In genomic region chr3:61002587-61003501, GRCm38 (mm10) we compare ENCODE assay signal across 8 mouse cellular contexts. TPM values are rescaled to one million over a fixed set of nuclear protein-coding genes. Genes with fewer than 3 reads are reported as not detected.
DNase-seq lines count a peak whose midpoint lies in the region; ATAC-seq and TF ChIP-seq lines count a peak whose summit lies in the region.

P2ry1 (plus strand) TSS chr3:61002795.

- under 1% methylated on average over 90 of the region's 90 CpGs for WGBS in forebrain, embryonic 14.5 days
- WGBS in large intestine, adult 2 months = 1% methylated on average over 90 of the region's 90 CpGs
- under 1% methylated on average over 90 of the region's 90 CpGs for WGBS in neural tube, embryonic 14.5 days

- peak within 1 kb of the TSS; percentile 75 to 89 for H3K4me3 ChIP-seq in ES-E14 (ENCODE audit: insufficient read depth in 1 of 2, low read depth in 1 of 2, low read length in 2 of 2, poor library complexity in 1 of 2, severe bottlenecking in 1 of 2)
- H3K4me3 ChIP-seq in forebrain, embryonic 14.5 days (ENCODE audit: low read depth, low read length) = peak within 1 kb of the TSS; percentile 68
- H3K4me3 ChIP-seq in neural tube, embryonic 14.5 days (ENCODE audit: low read depth, low read length) = peak within 1 kb of the TSS; percentile 60
- peak within 1 kb of the TSS; percentile 76 for H3K4me3 ChIP-seq in testis, adult 2 months (ENCODE audit: control insufficient read depth, low read depth, low read length)

- H3K27ac ChIP-seq in ES-E14 (ENCODE audit: insufficient read depth, low read depth, low read length, poor library complexity, severe bottlenecking) = no peak within 1 kb of the TSS
- no peak within 1 kb of the TSS for H3K27ac ChIP-seq in forebrain, embryonic 14.5 days (ENCODE audit: low read depth, low read length)
- no peak within 1 kb of the TSS for H3K27ac ChIP-seq in neural tube, embryonic 14.5 days (ENCODE audit: low read depth, low read length)
- no peak within 1 kb of the TSS for H3K27ac ChIP-seq in testis, adult 2 months (ENCODE audit: control insufficient read depth, insufficient read depth, low read depth, low read length)

- DNase-seq in ES-E14 (ENCODE audit: low read depth, low spot score) = peak; percentile 77
- DNase-seq in cerebellum, adult 11-12 months = peak; percentile 19
- peak; percentile 84 for DNase-seq in forebrain, embryonic 14.5 days (ENCODE audit: low spot score)
- peak; percentile 86 to 90 for DNase-seq in heart, postnatal 14 days
- DNase-seq in large intestine, adult 2 months (ENCODE audit: low read depth, low spot score) = peak; percentile 81
- DNase-seq in lung, adult 18-20 months = peak; percentile 72 to 80

- intact Hi-C loops in heart, postnatal 14 days (cut with DNase I) = loop anchor here (10.0 kb wide), 1 partner anchor 218 kb away; no protein-coding TSS in a partner anchor

- 0 out of 2 replicates have a peak, but pooled peaks cover 9% of the 10 kb centered on the region for H3K27me3 ChIP-seq in forebrain, embryonic 14.5 days (replicated peaks; ENCODE audit: control insufficient read depth, insufficient read depth, low read length)
- H3K27me3 ChIP-seq in neural tube, embryonic 14.5 days (ENCODE audit: control insufficient read depth, insufficient read depth, low read length) = peaks cover 13% of the 10 kb centered on the region
- no peaks in the 10 kb centered on the region for H3K27me3 ChIP-seq in testis, adult 2 months (ENCODE audit: control insufficient read depth, insufficient read depth, low read length)

- peaks cover 0 to 3% of the 10 kb centered on the region in 2 experiments; a peak in 1 of 4 replicates for H3K4me1 ChIP-seq in ES-E14 (ENCODE audit: control insufficient read depth in 2 of 2, insufficient read depth in 2 of 2, low read length in 2 of 2, poor library complexity in 1 of 2)
- no peaks in the 10 kb centered on the region; the same call in 1 of the 2 replicates for H3K4me1 ChIP-seq in forebrain, embryonic 14.5 days (ENCODE audit: control insufficient read depth, insufficient read depth, low read length)
- no peaks in the 10 kb centered on the region for H3K4me1 ChIP-seq in neural tube, embryonic 14.5 days (ENCODE audit: control insufficient read depth, insufficient read depth, low read length)
- H3K4me1 ChIP-seq in testis, adult 2 months (ENCODE audit: control insufficient read depth, insufficient read depth, low read length) = peaks cover 12% of the 10 kb centered on the region

- in situ Hi-C loops in ES-E14 (cut with MboI; ENCODE audit: low sequenced_read_pairs in 2 of 2, unreplicated experiment in 2 of 2) = no loop called here

- H3K9ac ChIP-seq in ES-E14 (ENCODE audit: insufficient read depth, low read depth, low read length, poor library complexity, severe bottlenecking) = peak within 1 kb of the TSS; percentile 72
- peak within 1 kb of the TSS; percentile 56 for H3K9ac ChIP-seq in forebrain, embryonic 14.5 days (ENCODE audit: low read length)
- peak within 1 kb of the TSS; percentile 56 for H3K9ac ChIP-seq in neural tube, embryonic 14.5 days (replicated peaks; ENCODE audit: low read depth, low read length)

- peak within 1 kb of the TSS; percentile 98 for H3K4me2 ChIP-seq in forebrain, embryonic 14.5 days (ENCODE audit: low read length)
- H3K4me2 ChIP-seq in neural tube, embryonic 14.5 days (ENCODE audit: low read depth, low read length) = peak within 1 kb of the TSS; percentile 99

- TF ChIP-seq POLR2A in testis, adult 2 months (IDR thresholded peaks at IDR 0.05; ENCODE audit: control insufficient read depth, low read depth, low read length) = no peak

- no peaks in the 10 kb centered on the region for H3K36me3 ChIP-seq in ES-E14 (ENCODE audit: control insufficient read depth, insufficient read depth, low read length, poor library complexity, severe bottlenecking)
- no peaks in the 10 kb centered on the region for H3K36me3 ChIP-seq in forebrain, embryonic 14.5 days (ENCODE audit: control insufficient read depth, insufficient read depth, low read length)
- no peaks in the 10 kb centered on the region for H3K36me3 ChIP-seq in neural tube, embryonic 14.5 days (ENCODE audit: control insufficient read depth, insufficient read depth, low read length)
- no peaks in the 10 kb centered on the region for H3K36me3 ChIP-seq in testis, adult 2 months (ENCODE audit: control insufficient read depth, insufficient read depth, low read length)

- peak; percentile 99 for ATAC-seq in forebrain, embryonic 14.5 days
- ATAC-seq in neural tube, embryonic 14.5 days (ENCODE audit: low read depth) = peak; percentile 97

- no peaks in the 10 kb centered on the region for H3K9me3 ChIP-seq in ES-E14 (ENCODE audit: control insufficient read depth, insufficient read depth, low read depth, low read length)
- H3K9me3 ChIP-seq in forebrain, embryonic 14.5 days (replicated peaks; ENCODE audit: control insufficient read depth, low read length) = no peaks in the 10 kb centered on the region
- no peaks in the 10 kb centered on the region for H3K9me3 ChIP-seq in neural tube, embryonic 14.5 days (ENCODE audit: control insufficient read depth, low read length)

- TF ChIP-seq CTCF in testis, adult 2 months (IDR thresholded peaks at IDR 0.05; ENCODE audit: control insufficient read depth, insufficient read depth, insufficient replicate concordance, low read depth, low read length) = no peak

TF ChIP-seq in ES-E14, 5 proteins besides CTCF, POLR2A, EP300 and RAD21:
- TF ChIP-seq HCFC1 (IDR thresholded peaks at IDR 0.05; ENCODE audit: borderline replicate concordance, insufficient read depth, low read length) = no peak
- TF ChIP-seq CHD2 (IDR thresholded peaks at IDR 0.05; ENCODE audit: low read depth, low read length) = no peak
- no peak for TF ChIP-seq ZC3H11A (IDR thresholded peaks at IDR 0.05; ENCODE audit: borderline replicate concordance, low read depth, low read length)
- no peak for TF ChIP-seq MAFK (IDR thresholded peaks at IDR 0.05; ENCODE audit: insufficient read depth, low read depth, low read length)
- TF ChIP-seq ZNF384 (IDR thresholded peaks at IDR 0.05; ENCODE audit: low read depth, low read length) = no peak

RNA-seq across cellular contexts. Expression of gene P2ry1, which starts in this region (rescaled TPM):
- total RNA-seq in ES-E14 (2012; rRNA removed) = 1.6 and 2.0 TPM in 2 replicates
- polyA plus RNA-seq in forebrain, embryonic 14.5 days (2014; fragmentation: Nextera tagmentation; extraction: Ambion mirVana) = 1.3 and 3.2 TPM in 2 replicates
- 10 to 100 TPM; 13.9 to 14.6 TPM for total RNA-seq in heart, postnatal 14 days (2021)
- polyA plus RNA-seq in large intestine, adult 2 months (2012; rRNA removed) = 12.3 and 21.8 TPM in 2 replicates
- 1.7 and 3.5 TPM in 2 replicates for polyA plus RNA-seq in neural tube, embryonic 14.5 days (2014; fragmentation: Nextera tagmentation; extraction: Ambion mirVana)
- 0.25 and 0.51 TPM in 2 replicates for polyA plus RNA-seq in testis, adult 2 months (2012; rRNA removed)

Comparison
In these comparisons a context has a peak if more than half of its experiments do, and no peak if none do; other contexts are left out.
1. DNase-seq: peak in every context shown above with its lines; median percentile 88 in heart, postnatal 14 days; 84 in forebrain, embryonic 14.5 days; 81 in large intestine, adult 2 months; 77 in ES-E14; 76 in lung, adult 18-20 months; 19 in cerebellum, adult 11-12 months.